Mouse (Mus musculus) heart, adult 11 months (tissue): ENCODE measurements around the gene Gm14226.
"Not testable (repeated sequence)": the region's sequence is repeated elsewhere in the genome, so short reads cannot be mapped to it uniquely, and the experiment has no call there.

Source experiments
- DNase-seq: peaks from one replicate; pipeline ENCODE4 v3.0.0; 2022

Gene Gm14226

GRCm38 (mm10) chr2:155018251-155018755 is at the start of gene Gm14226:
Gm14226 (plus strand) TSS chr2:155018266.
- DNase-seq, result not testable (repeated sequence)

GRCm38 (mm10) chr2:154969740-154970397 is 48.2 kb upstream of the Gm14226 start:
- peak; percentile 84 for DNase-seq

- DNase-seq, result peak; percentile 61
These were observed 46.0 kb upstream of the Gm14226 start for GRCm38 (mm10) chr2:154971919-154972692.

DNA sequence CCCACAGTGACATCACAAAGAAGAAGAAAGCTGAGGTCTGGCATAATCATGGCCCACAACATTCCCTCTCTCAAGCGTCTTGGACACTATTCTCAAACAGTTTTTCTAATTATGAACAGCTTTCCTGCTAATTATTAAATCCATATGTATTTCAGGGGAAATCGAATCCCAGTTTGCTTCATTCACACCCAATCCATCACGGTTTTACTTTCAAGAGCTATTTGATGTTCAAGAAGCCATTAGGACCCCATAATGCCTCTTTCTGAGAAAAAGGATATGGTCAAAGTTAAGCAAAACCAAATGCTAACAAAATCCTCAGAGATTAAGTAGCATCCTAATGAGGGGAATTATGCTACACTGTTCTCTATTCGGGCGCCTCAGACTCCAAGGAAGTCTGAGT is 45.1 kb upstream of the Gm14226 start:
- DNase-seq, result peak; percentile 6

GRCm38 (mm10) chr2:154986609-154987008 is 31.5 kb upstream of the Gm14226 start:
- no peak for DNase-seq

- peak; percentile 84 for DNase-seq
These were observed 26.7 kb upstream of the Gm14226 start for GRCm38 (mm10) chr2:154991411-154991810.

GRCm38 (mm10) chr2:154992083-154992482 is 26.0 kb upstream of the Gm14226 start:
- DNase-seq, result peak; percentile 79

DNA sequence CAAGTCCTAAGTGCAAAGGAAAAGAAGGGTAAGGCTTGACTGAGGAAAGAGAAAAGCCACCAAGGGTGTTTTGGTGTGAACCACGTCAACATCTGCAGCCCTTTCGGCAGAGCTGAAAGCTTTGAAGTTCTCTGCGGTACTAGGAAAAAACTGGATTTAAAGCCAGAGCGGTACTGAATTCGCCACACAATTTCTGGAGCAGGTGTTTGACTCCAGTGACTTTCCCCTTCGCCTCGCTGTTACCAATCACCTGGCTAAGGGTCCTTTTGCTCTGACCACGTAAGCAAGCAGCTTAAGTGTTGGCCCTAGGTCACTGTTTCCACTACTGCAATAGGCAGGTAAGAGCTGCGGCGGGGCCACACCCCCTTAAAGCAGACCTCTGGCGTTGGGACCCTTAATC is 12.6 kb upstream of the Gm14226 start:
- peak; percentile 67 for DNase-seq

- no peak for DNase-seq
These were observed 6.9 kb upstream of the Gm14226 start for GRCm38 (mm10) chr2:155011086-155011656.

DNA sequence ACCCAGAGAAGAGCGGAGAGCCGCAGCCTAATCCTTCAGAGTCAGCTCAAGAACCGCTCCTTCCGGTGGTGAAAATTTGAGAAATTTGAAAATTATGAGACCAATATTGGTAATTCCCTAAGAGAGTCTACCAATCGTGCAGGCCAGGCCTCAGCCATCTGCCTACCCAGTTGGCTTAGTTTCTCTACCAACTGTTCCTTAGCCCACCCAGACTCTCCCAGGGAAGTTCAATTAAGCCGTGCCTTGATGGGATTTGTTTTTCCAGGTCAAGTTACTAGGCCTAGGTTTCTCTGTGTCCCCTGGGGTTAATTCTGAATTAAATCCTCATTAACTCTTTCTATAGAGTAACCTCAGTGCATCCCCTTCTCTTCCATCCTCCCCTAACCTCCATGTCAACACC is 5.1 kb upstream of the Gm14226 start:
- DNase-seq, result no peak

- DNase-seq, result not testable (repeated sequence)
These were observed 1.3 kb upstream of the Gm14226 start for GRCm38 (mm10) chr2:155016751-155017150.

- peak; percentile 98 for DNase-seq
These were observed 936 bp downstream of the Gm14226 start for GRCm38 (mm10) chr2:155018762-155019641.

- peak; percentile 98 for DNase-seq
These were observed 1.6 kb downstream of the Gm14226 start for GRCm38 (mm10) chr2:155019673-155020072.

- DNase-seq, result peak; percentile 88
These were observed 2.3 kb downstream of the Gm14226 start for GRCm38 (mm10) chr2:155020247-155020826.

DNA sequence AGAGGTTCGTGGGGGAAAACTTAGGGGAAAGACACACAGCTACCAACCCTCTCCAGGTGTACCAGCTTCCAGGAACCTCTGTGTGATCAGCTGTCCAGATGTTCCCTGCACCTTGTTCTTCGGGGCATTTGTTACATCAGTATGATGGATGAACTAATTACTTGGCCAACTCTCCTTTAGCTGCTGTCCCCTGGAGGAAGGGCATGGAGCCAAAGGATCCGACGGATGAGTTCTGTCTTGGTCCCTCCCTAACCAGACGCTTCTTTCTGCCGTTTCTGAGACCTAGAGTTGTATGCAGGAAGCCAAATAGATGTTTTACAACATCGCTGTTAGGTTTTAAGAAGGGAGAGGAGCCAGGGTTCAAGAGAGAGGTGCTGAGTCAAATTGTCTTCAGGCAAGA is 12.8 kb downstream of the Gm14226 start:
- DNase-seq, result no peak

DNA sequence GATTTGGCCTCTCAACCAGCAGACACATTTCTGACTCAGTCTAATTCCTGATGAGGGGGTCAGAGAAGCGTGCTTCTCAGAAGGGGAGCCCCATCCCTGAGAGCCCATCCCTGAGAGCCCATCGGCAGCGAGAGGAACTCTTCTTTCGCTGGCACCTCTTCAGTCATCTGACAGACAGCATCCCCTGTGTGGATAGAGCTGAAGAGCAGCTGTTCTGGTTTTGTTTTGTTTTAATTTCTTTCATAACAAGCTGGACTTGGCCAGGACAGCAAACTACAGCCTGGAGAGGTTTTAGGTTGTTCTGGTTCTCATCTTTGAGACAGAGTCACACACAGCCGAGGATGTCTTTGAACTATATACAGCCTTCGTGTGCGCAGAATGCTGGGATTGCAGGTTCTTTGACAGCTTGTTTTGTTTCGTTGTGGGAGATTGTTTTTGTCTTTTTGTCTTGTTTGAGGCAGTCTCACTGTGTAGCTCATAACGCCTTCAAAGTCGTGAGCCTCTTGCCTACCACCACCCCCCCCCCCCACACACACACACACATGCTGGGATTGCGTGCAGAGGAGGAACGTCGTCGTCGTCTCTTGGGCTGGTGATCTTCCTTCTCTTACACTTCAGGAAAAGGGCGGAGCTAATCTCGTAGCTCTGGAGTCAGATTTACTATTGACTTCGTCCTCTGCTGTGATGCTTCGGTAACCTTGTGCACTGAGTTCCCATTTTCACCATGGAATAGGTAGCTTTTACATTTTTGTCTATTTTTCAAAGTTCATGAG is 15.1 kb downstream of the Gm14226 start:
- peak; percentile 93 for DNase-seq

GRCm38 (mm10) chr2:155039956-155040355 is 21.9 kb downstream of the Gm14226 start:
- no peak for DNase-seq

DNA sequence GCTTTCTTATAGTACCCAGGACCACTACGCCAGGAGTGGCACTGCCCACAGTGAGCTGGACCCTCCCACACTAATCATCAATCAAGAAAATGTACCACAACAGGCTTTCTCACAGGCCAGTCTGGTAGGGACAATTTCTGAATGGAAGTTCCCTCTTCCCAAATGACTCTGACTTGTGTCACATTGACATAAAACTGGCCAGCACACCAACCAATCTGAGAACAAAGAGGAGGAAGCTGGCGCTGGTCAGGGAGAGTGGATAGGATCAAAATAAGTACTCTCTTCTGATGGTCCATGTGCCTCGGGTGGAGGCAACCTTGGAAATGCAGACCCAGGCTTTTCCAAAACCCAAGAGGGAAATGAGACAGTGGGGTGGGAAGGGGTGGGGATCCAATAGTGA is 26.5 kb downstream of the Gm14226 start:
- peak; percentile 91 for DNase-seq

GRCm38 (mm10) chr2:155045075-155045474 is 27.0 kb downstream of the Gm14226 start:
- DNase-seq, result no peak

DNA sequence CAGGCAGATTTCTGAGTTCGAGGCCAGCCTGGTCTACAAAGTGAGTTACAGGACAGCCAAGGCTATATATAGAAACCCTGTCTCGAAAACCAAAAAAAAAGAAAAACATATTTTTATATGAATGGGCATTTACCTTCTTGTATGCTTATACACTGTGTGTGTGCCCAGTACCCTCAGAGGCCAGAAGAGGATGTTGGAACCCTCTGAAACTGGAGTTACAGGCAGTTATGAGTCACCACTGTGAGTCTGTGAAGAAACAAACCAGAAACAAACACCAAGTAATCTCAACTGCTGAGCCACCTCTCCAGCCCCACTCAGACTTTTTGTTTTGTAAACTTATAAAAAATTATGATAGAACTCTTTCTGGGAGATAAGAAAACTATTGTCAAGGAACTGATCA is 28.7 kb downstream of the Gm14226 start:
- DNase-seq, result no peak

GRCm38 (mm10) chr2:155047452-155048178 is 29.5 kb downstream of the Gm14226 start:
- no peak for DNase-seq
